Mouse (Mus musculus) B cell, adult 67 days (primary cell): ENCODE results near the gene BC051665. TPM values are rescaled to one million over a fixed set of nuclear protein-coding genes. Genes with fewer than 3 reads are reported as not detected.

Source experiments
- total RNA-seq, 2 experiments: library from RNA; stranded (reverse); gene quantifications; 4 replicates each; pipeline ENCODE4 v1.2.4; 2023

The BC051665 gene
- not detected for total RNA-seq

DNA sequence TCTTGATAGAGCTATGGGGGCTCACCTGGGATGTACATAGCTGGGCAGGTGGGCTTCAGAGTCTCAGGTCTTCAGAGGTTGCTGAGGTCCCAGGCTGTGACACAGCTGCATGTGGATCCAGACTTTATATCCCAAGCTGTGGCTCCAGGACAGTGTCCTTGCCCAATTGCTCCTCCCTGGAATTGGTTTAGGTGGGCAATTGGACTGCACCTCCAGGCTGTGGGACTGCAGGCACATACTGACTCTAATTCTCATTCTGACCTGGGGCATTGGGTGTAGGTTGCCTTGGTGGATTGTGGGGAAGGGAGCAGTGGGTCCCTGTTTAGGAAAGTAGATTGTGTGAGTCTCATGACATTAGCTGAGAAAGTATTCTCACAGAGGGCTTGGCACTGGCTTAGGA is at the start of gene BC051665:
TSS of gene BC051665 (minus strand) at position 101 of the 400 bp plus-strand sequence.

DNA sequence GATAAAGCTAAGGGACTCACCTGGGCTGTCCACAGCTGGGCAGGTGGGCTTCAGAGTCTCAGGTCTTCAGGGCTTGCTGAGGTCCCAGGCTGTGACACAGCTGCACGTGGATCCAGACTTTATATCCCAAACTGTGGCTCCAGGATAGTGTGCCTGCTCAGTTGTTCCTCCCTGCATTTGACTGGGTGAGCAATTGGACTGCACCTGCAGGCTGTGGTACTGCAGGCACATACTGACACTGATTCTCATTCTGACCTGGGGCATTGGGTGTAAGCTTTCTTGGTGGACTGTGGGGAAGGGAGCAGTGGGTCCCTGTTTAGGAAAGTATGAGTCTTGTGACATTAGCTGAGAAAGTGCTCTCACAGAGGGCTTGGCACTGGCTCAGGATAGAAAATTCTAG is 16.6 kb upstream of the BC051665 start, which contains the start of gene Ctsll3:
TSS of gene Ctsll3 (minus strand) at position 101 of the 400 bp plus-strand sequence.

Other genes with a start within 250 kb of the BC051665 start
- under 1 TPM; 0.26 to 0.39 TPM for gene Dapk1, start 184.4 kb downstream of the BC051665 start, total RNA-seq
- gene Ctsll3, start 16.5 kb upstream of the BC051665 start, total RNA-seq = not detected
- not detected for gene 4930486L24Rik, start 78.1 kb upstream of the BC051665 start, total RNA-seq
- gene Gm49392, start 110.5 kb upstream of the BC051665 start, total RNA-seq = not detected
- 1 to 10 TPM in 1 of 2 experiments, under 1 TPM in 1; 0.93 to 1.0 TPM for gene Ctla2b, start 111.1 kb upstream of the BC051665 start, total RNA-seq
- gene Tpbpb, start 118.5 kb upstream of the BC051665 start, total RNA-seq = not detected
- not detected for gene Gm49393, start 149.2 kb upstream of the BC051665 start, total RNA-seq
- gene Gm49391, start 150.2 kb upstream of the BC051665 start, total RNA-seq = not detected
- gene Ctla2a, start 150.3 kb upstream of the BC051665 start, total RNA-seq = 1 to 10 TPM in 1 of 2 experiments, not detected in 1; 1.9 TPM
- not detected for gene Tpbpa, start 155.6 kb upstream of the BC051665 start, total RNA-seq
- gene Ctsj, start 219.6 kb upstream of the BC051665 start, total RNA-seq = not detected